Mouse (Mus musculus): ENCODE results near the gene Gm21905.

The Gm21905 gene

GRCm38 (mm10) chr5:67946321-67946720 lies at the start of gene Gm21905:
Gene Gm21905, minus strand, starts transcription at chr5:67946421.
- no peak for DNase-seq

GRCm38 (mm10) chr5:67990426-67990825 lies 44.2 kb upstream of the Gm21905 start:
- no peak for DNase-seq

- DNase-seq: no peak
Observed at GRCm38 (mm10) chr5:67981946-67982526, 35.8 kb upstream of the Gm21905 start.

GRCm38 (mm10) chr5:67969536-67969935 lies 23.3 kb upstream of the Gm21905 start:
- DNase-seq: no peak

GRCm38 (mm10) chr5:67961708-67962629 lies 15.7 kb upstream of the Gm21905 start:
- no peak for DNase-seq

GRCm38 (mm10) chr5:67955486-67955885 lies 9.3 kb upstream of the Gm21905 start:
- DNase-seq: no peak

- no peak for DNase-seq
Observed at GRCm38 (mm10) chr5:67954097-67954496, 7.9 kb upstream of the Gm21905 start.

- no peak for DNase-seq
Observed at GRCm38 (mm10) chr5:67948074-67948473, 1.9 kb upstream of the Gm21905 start.

GRCm38 (mm10) chr5:67947006-67947405 lies 785 bp upstream of the Gm21905 start:
- no peak for DNase-seq

GRCm38 (mm10) chr5:67944074-67944785 lies 2.0 kb downstream of the Gm21905 start:
- no peak for DNase-seq

- no peak for DNase-seq
Observed at GRCm38 (mm10) chr5:67943199-67943598, 3.0 kb downstream of the Gm21905 start.

GRCm38 (mm10) chr5:67941369-67941768 lies 4.9 kb downstream of the Gm21905 start, which contains the start of gene Gm5108:
Gene Gm5108, plus strand, starts transcription at chr5:67941669.
- DNase-seq: no peak

GRCm38 (mm10) chr5:67931623-67932022 lies 14.6 kb downstream of the Gm21905 start:
- DNase-seq: no peak

- DNase-seq: no peak
Observed at GRCm38 (mm10) chr5:67930584-67930983, 15.6 kb downstream of the Gm21905 start.

- DNase-seq: no peak
Observed at GRCm38 (mm10) chr5:67904555-67904954, 41.7 kb downstream of the Gm21905 start.

- DNase-seq: no peak
Observed at GRCm38 (mm10) chr5:67898921-67899320, 47.3 kb downstream of the Gm21905 start.

- DNase-seq: no peak
Observed at GRCm38 (mm10) chr5:67884422-67885210, 61.6 kb downstream of the Gm21905 start.

GRCm38 (mm10) chr5:67883564-67884171 lies 62.6 kb downstream of the Gm21905 start:
- DNase-seq: no peak

All from cerebellum, adult 8-10 months (tissue).